Mouse (Mus musculus) liver, embryonic 12.5 days (tissue): ENCODE results near the gene Fam92b. TPM values are rescaled to one million over a fixed set of nuclear protein-coding genes. Genes with fewer than 3 reads are reported as not detected.
A peak's percentile ranks its signal among the peaks of the same experiment; 100 is the strongest.

Experiments
- ATAC-seq: fragments of 200-750 bp; cut with Nextera tagmentation; 2 replicates; pipeline ENCODE4 v1.8.0; 2017; ENCODE audit warnings: moderate number of reproducible peaks, mild to moderate bottlenecking, moderate library complexity
- H3K27ac ChIP-seq: fragments of 300-500 bp; sonication (generic); 2 replicates; pipeline ENCODE4 v1.5.1; 2016; ENCODE audit warnings: mild to moderate bottlenecking
- H3K27me3 ChIP-seq: fragments of 300-500 bp; sonication (generic); replicated peaks from 2 replicates; pipeline ENCODE4 v1.6.1; 2016; ENCODE audit warnings: mild to moderate bottlenecking, moderate library complexity
- H3K36me3 ChIP-seq: fragments of 300-500 bp; sonication (generic); 2 replicates; pipeline ENCODE4 v1.6.1; 2016; ENCODE audit warnings: mild to moderate bottlenecking, moderate library complexity
- H3K4me1 ChIP-seq: fragments of 300-500 bp; sonication (generic); 2 replicates; pipeline ENCODE4 v1.6.1; 2016
- H3K4me2 ChIP-seq: fragments of 300-500 bp; sonication (generic); 2 replicates; pipeline ENCODE4 v1.6.1; 2016; ENCODE audit warnings: mild to moderate bottlenecking, moderate library complexity
- H3K4me3 ChIP-seq: fragments of 300-500 bp; sonication (generic); 2 replicates; pipeline ENCODE4 v1.5.1; 2016; ENCODE audit warnings: mild to moderate bottlenecking, moderate library complexity
- H3K9ac ChIP-seq: fragments of 300-500 bp; sonication (generic); 2 replicates; pipeline ENCODE4 v1.6.1; 2016; ENCODE audit warnings: mild to moderate bottlenecking, moderate library complexity
- H3K9me3 ChIP-seq: fragments of 300-500 bp; sonication (generic); replicated peaks from 2 replicates; pipeline ENCODE4 v1.6.1; 2016; ENCODE audit warnings: mild to moderate bottlenecking, moderate library complexity
- WGBS: fragments of 180-500 bp; shearing (Covaris S2); methylation state at CpG from one replicate; pipeline ENCODE4 v1.1.7; 2016; ENCODE audit not compliant: insufficient replicate concordance; 5-methylcytosine and 5-hydroxymethylcytosine counted together
- polyA plus RNA-seq: library from polyadenylated mRNA; unstranded; fragments of >200 nt; fragmentation: Nextera tagmentation; extraction: Ambion mirVana; gene quantifications from 2 replicates; pipeline ENCODE4 v1.2.1, GENCODE M21; 2016

The Fam92b gene
- polyA plus RNA-seq, 1 experiment from 2014 or later, result not detected

- Histone ChIP-seq H3K27ac (no peak overlapping the region), H3K4me3 (no peak overlapping the region), H3K9ac (no peak overlapping the region), H3K9me3 (no peaks in the 10 kb centered on the region), H3K27me3 (peaks cover 14% of the 10 kb centered on the region; the same call in 1 of the 2 replicates), H3K4me2 (no peak overlapping the region), H3K36me3 (no peaks in the 10 kb centered on the region), H3K4me1 (peaks cover 6% of the 10 kb centered on the region; the same call in 1 of the 2 replicates)
- WGBS, result 58% methylated on average over 15 of the region's 15 CpGs
- no peak for ATAC-seq
These were observed 33.2 kb downstream of the Fam92b start for GRCm38 (mm10) chr8:120143911-120144651.

- no peak for ATAC-seq
- Histone ChIP-seq H3K4me3 (no peak overlapping the region), H3K27me3 (peaks cover 36% of the 10 kb centered on the region; the same call in 1 of the 2 replicates), H3K9me3 (no peaks in the 10 kb centered on the region), H3K9ac (no peak overlapping the region), H3K4me1 (peaks cover 6% of the 10 kb centered on the region; the same call in 1 of the 2 replicates), H3K27ac (no peak overlapping the region), H3K4me2 (no peak overlapping the region), H3K36me3 (no peaks in the 10 kb centered on the region)
- WGBS, result 60% methylated on average over 3 of the region's 3 CpGs
These were observed 36.5 kb downstream of the Fam92b start for GRCm38 (mm10) chr8:120140769-120141168.

- no peaks in the 10 kb centered on the region for H3K36me3 ChIP-seq
- H3K9ac ChIP-seq, result no peak overlapping the region
- no peak overlapping the region for H3K27ac ChIP-seq
- H3K4me1 ChIP-seq, result peaks cover 6% of the 10 kb centered on the region; the same call in 1 of the 2 replicates
- H3K4me3 ChIP-seq, result no peak overlapping the region
- peaks cover 31% of the 10 kb centered on the region; the same call in 1 of the 2 replicates for H3K27me3 ChIP-seq
- ATAC-seq, result no peak
- no peak overlapping the region for H3K4me2 ChIP-seq
- WGBS, result 75% methylated on average over 2 of the region's 2 CpGs
- no peaks in the 10 kb centered on the region for H3K9me3 ChIP-seq
These were observed 38.3 kb downstream of the Fam92b start for GRCm38 (mm10) chr8:120138958-120139357.

GRCm38 (mm10) chr8:120136618-120137017 is 40.6 kb downstream of the Fam92b start:
- Histone ChIP-seq H3K9me3 (no peaks in the 10 kb centered on the region), H3K4me2 (no peak overlapping the region), H3K4me1 (peaks cover 6% of the 10 kb centered on the region; the same call in 1 of the 2 replicates), H3K27me3 (peaks cover 27% of the 10 kb centered on the region; the same call in 1 of the 2 replicates), H3K4me3 (no peak overlapping the region), H3K27ac (no peak overlapping the region), H3K9ac (no peak overlapping the region), H3K36me3 (no peaks in the 10 kb centered on the region)
- WGBS, result 70% methylated on average over 7 of the region's 7 CpGs
- ATAC-seq, result no peak

GRCm38 (mm10) chr8:120135687-120136086 is 41.6 kb downstream of the Fam92b start:
- Histone ChIP-seq H3K4me1 (peaks cover 5% of the 10 kb centered on the region; the same call in 1 of the 2 replicates), H3K4me2 (no peak overlapping the region), H3K27me3 (peaks cover 37% of the 10 kb centered on the region; the same call in 1 of the 2 replicates), H3K9me3 (no peaks in the 10 kb centered on the region), H3K27ac (no peak overlapping the region), H3K36me3 (no peaks in the 10 kb centered on the region), H3K9ac (no peak overlapping the region), H3K4me3 (no peak overlapping the region)
- no peak for ATAC-seq
- WGBS, result 69% methylated on average over 7 of the region's 7 CpGs

GRCm38 (mm10) chr8:120133169-120133568 is 44.1 kb downstream of the Fam92b start:
- Histone ChIP-seq H3K4me1 (no peaks in the 10 kb centered on the region), H3K9me3 (no peaks in the 10 kb centered on the region), H3K4me2 (no peak overlapping the region), H3K4me3 (no peak overlapping the region), H3K27me3 (peaks cover 31% of the 10 kb centered on the region; the same call in 1 of the 2 replicates), H3K9ac (no peak overlapping the region), H3K27ac (no peak overlapping the region), H3K36me3 (no peaks in the 10 kb centered on the region)
- WGBS, result 63% methylated on average over 7 of the region's 7 CpGs
- ATAC-seq, result no peak

- ATAC-seq, result no peak
These were observed 46.1 kb downstream of the Fam92b start for GRCm38 (mm10) chr8:120131158-120131557.

GRCm38 (mm10) chr8:120129547-120129946 is 47.7 kb downstream of the Fam92b start:
- Histone ChIP-seq H3K27me3 (peaks cover 31% of the 10 kb centered on the region), H3K9me3 (no peaks in the 10 kb centered on the region), H3K4me3 (no peak overlapping the region), H3K9ac (no peak overlapping the region), H3K36me3 (no peaks in the 10 kb centered on the region), H3K27ac (no peak overlapping the region), H3K4me2 (no peak overlapping the region), H3K4me1 (peaks cover 11% of the 10 kb centered on the region; the same call in 1 of the 2 replicates)
- no peak for ATAC-seq
- 80% methylated on average over 4 of the region's 4 CpGs for WGBS

More at GRCm38 (mm10) chr8:120131158-120131557, 46.1 kb downstream of the Fam92b start:
- no peak overlapping the region for H3K27ac ChIP-seq
- no peak overlapping the region for H3K9ac ChIP-seq
- H3K4me2 ChIP-seq, result no peak overlapping the region
- no peaks in the 10 kb centered on the region for H3K36me3 ChIP-seq
- peaks cover 34% of the 10 kb centered on the region for H3K27me3 ChIP-seq
- 34% methylated on average over 8 of the region's 8 CpGs for WGBS
- H3K9me3 ChIP-seq, result no peaks in the 10 kb centered on the region
- H3K4me3 ChIP-seq, result no peak overlapping the region
- peaks cover 6% of the 10 kb centered on the region; the same call in 1 of the 2 replicates for H3K4me1 ChIP-seq

- H3K27ac ChIP-seq, result peak overlapping the region; percentile 39; the same call in 1 of the 2 replicates
- ATAC-seq, result peak; percentile 40
- no peaks in the 10 kb centered on the region for H3K9me3 ChIP-seq
- peaks cover 11% of the 10 kb centered on the region; the same call in 1 of the 2 replicates for H3K4me1 ChIP-seq
- H3K4me3 ChIP-seq, result no peak overlapping the region
- H3K4me2 ChIP-seq, result no peak overlapping the region
- peaks cover 27% of the 10 kb centered on the region for H3K27me3 ChIP-seq
- 19% methylated on average over 14 of the region's 14 CpGs for WGBS
- no peaks in the 10 kb centered on the region for H3K36me3 ChIP-seq
- no peak overlapping the region for H3K9ac ChIP-seq
These were observed 50.7 kb downstream of the Fam92b start for GRCm38 (mm10) chr8:120126357-120127161.

- H3K4me1 ChIP-seq, result peaks cover 11% of the 10 kb centered on the region; the same call in 1 of the 2 replicates
These were observed 52.4 kb downstream of the Fam92b start for GRCm38 (mm10) chr8:120124836-120125389.

GRCm38 (mm10) chr8:120124261-120124660 is 53.0 kb downstream of the Fam92b start:
- H3K36me3 ChIP-seq, result no peaks in the 10 kb centered on the region
- no peak for ATAC-seq
- 10% methylated on average over 6 of the region's 6 CpGs for WGBS
- H3K4me2 ChIP-seq, result no peak overlapping the region
- H3K4me1 ChIP-seq, result peaks cover 11% of the 10 kb centered on the region; the same call in 1 of the 2 replicates
- no peak overlapping the region for H3K27ac ChIP-seq
- H3K27me3 ChIP-seq, result peaks cover 28% of the 10 kb centered on the region
- no peak overlapping the region for H3K9ac ChIP-seq
- H3K9me3 ChIP-seq, result no peaks in the 10 kb centered on the region
- no peak overlapping the region for H3K4me3 ChIP-seq

More at GRCm38 (mm10) chr8:120124836-120125389, 52.4 kb downstream of the Fam92b start:
- Histone ChIP-seq H3K36me3 (no peaks in the 10 kb centered on the region), H3K27ac (no peak overlapping the region), H3K4me2 (no peak overlapping the region), H3K9ac (no peak overlapping the region), H3K9me3 (no peaks in the 10 kb centered on the region), H3K4me3 (no peak overlapping the region), H3K27me3 (peaks cover 24% of the 10 kb centered on the region)
- WGBS, result 71% methylated on average over 7 of the region's 7 CpGs
- ATAC-seq, result no peak
